Mouse (Mus musculus): ENCODE measurements at regions not wholly inside any gene's neighbourhood (a gene's known extent, or its start where the extent isn't known, plus 50 kb on each side); places are given as distances from the start of the nearest gene placed in this dataset.

DNA sequence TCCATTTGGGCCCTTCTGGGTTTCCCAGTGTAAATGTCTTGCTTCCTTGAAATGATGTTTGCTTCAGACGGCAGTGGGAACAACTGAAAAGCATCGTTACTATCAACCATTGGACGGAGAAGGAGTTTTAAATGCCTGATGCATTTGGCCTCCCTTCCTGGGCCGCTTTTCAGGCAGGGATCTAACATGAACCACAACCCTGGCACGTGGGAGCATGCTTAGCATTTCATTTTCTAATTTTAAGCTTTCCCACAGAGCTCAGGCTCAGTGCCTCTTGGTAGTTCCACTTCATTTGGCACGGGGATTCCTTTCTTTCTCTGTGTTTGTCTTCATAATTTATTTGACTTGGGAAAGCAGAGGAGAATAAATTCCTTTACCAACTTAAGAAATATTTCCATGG, 406.6 kb upstream of the Nbea start:
- DNase-seq = no peak

DNA sequence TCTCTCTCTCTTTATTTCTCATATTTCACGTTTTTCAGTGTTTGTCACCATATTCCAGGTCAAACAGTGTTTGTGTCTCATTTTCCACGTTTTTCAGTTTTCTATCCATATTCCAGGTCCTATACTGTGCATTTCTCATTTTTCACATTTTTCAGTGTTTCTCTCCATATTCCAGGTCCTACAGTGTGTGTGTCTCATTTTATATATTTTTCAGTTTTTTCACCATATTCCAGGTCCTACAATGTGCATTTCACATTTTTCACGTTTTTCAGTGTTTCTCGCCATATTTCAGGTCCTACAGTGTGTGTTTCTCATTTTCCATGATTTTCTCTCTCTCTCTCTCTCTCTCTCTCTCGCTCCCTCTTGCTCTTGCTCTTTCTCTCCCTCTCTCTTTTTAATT, 391.9 kb upstream of the Nbea start:
- DNase-seq = no peak

- DNase-seq = no peak
These were observed 352.7 kb upstream of the Nbea start for GRCm38 (mm10) chr3:56536178-56536577.

- DNase-seq = no peak
These were observed 320.9 kb upstream of the Nbea start for GRCm38 (mm10) chr3:56504445-56504844.

- no peak for DNase-seq
These were observed 315.8 kb upstream of the Nbea start for GRCm38 (mm10) chr3:56499301-56499700.

- no peak for DNase-seq
These were observed 310.4 kb upstream of the Nbea start for GRCm38 (mm10) chr3:56493937-56494336.

- no peak for DNase-seq
These were observed 305.7 kb upstream of the Nbea start for GRCm38 (mm10) chr3:56489154-56489553.

GRCm38 (mm10) chr3:56485550-56486400, 302.3 kb upstream of the Nbea start:
- no peak for DNase-seq

DNA sequence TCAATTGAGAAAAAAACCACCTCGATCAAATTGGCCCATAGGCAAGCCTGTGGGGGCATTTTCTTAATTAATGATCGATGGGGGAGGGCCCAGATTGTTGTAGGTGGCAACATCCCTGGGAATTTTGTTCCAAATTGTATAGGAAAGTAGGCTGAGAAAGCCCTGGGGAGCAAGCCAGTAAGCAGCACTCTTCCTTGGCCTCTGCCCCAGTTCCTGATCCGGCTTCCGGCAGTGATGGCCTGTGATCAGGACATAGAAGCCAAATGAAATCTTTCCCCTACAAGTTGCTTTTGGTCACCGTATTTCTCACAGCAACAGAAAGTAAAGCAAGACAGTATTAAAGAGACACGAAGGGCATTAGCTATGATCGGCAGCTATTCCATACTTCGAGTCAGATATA, 300.6 kb upstream of the Nbea start:
- DNase-seq = no peak

DNA sequence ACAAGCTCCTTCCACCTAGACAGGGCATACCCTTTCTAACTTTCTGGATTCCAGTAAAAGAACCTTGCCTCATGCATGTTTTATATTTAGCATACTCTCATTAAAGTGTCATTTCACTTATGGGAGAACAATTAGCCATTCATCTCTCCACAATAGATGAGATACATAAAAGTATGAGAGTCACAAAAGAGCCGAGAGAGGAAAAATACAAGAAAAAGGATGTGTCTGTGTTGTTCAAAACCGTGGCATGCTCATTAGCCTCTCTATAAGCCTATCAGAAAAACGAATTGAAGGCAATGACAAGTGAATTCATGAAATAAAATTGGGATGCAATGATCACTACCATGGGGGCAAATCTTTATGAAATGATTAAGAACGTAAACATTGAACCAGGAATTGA, 299.9 kb upstream of the Nbea start:
- no peak for DNase-seq

DNA sequence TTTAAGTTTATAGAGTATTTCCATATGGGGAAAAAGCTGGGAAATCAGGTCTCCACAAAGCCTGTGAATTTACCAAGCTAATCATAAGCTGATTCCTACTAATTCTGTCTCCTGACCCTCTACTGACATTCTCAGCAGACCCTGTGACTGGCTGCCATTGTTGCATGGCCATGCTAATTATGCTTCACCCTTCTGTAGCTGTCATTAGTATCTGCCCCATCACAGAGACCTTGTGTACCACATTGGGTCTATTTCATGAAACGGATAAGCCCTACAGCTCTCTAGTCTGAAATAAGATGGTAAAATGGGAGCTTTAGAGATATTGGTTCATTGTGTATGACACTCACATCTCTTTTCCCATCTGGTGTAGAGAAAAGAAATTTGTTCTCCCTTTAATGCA, 296.0 kb upstream of the Nbea start:
- DNase-seq = no peak

- DNase-seq = no peak
These were observed 295.1 kb upstream of the Nbea start for GRCm38 (mm10) chr3:56478544-56479140.

- DNase-seq = no peak
These were observed 292.3 kb upstream of the Nbea start for GRCm38 (mm10) chr3:56475529-56476527.

- no peak for DNase-seq
These were observed 289.1 kb upstream of the Nbea start for GRCm38 (mm10) chr3:56472651-56473050.

DNA sequence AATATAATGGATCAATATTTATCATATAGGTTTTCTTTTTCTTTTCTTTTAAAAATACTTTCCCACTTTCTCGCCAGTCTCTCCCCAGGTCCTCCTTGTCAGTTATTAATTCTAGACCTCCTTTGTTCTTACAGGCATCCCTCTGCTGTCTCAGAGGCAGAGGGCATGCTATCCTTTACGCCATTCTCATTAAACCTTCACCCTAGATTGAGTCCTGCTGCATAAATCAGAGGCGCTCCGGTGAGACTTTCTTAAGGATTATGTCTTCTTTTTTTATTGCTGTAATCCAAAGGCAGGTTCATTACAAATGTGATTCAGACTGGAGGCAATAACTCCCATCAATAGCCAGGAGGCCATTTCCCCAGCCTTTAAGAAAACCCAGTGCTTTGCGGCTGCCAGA, 288.3 kb upstream of the Nbea start:
- DNase-seq = no peak

DNA sequence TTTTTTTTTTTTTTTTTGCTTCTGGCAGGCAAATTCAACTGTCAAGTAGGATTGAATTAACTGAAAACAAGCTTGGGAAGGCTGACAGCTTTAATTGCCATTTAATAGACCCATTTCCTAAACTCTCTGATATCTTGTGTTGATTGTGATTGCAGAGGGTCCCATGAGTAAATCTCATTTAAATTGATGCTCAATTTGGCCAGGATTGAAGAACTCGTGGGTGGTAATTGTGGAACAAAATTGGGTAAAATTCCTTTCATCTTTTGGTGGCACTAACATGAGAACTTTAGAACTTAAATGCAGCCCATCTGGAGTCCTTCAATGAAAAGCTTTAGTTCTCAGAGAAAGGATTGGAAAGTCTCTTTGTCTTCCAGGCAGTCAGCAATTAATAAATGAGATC, 287.7 kb upstream of the Nbea start:
- DNase-seq = no peak

- DNase-seq = no peak
These were observed 274.1 kb upstream of the Nbea start for GRCm38 (mm10) chr3:56457625-56458024.

DNA sequence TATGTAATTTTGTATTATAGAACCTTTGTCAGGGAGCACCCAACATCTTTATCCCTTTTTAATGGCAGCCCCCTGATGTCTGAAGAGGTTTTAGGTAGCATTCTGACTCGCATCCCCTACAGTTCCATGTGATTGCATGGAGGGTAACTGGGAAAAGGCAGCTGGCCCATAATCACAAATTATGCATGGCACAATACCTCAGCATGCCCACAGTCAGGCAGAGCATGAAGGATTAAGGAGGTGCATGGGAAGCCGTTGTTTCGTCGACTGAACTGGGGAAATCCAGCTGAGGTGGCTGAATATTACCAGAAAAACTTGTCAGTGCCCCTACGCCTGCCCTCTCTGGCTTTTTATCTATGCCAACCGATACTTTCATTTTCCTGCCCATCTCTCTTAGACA, 272.8 kb upstream of the Nbea start:
- no peak for DNase-seq

DNA sequence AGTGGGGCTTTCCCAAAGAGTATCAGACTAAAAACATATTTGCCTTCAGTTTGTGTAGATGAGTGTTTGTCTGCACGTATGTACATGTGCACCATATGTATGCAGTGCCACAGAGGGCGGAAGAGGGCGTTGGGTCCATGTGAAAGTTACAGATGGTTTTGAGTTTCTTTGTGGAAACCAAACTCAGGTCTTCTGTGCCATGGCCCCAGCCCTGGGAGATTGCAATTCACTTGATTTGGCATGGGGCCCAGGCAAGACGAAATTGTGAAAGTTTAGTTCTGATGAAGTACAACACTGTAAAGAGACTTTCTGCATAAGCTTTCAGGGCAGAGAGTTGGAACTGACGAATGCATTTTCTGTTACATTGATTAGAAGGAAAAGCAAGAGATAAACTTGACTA, 255.4 kb upstream of the Nbea start:
- DNase-seq = peak in 1 of 2 experiments; percentile 13

DNA sequence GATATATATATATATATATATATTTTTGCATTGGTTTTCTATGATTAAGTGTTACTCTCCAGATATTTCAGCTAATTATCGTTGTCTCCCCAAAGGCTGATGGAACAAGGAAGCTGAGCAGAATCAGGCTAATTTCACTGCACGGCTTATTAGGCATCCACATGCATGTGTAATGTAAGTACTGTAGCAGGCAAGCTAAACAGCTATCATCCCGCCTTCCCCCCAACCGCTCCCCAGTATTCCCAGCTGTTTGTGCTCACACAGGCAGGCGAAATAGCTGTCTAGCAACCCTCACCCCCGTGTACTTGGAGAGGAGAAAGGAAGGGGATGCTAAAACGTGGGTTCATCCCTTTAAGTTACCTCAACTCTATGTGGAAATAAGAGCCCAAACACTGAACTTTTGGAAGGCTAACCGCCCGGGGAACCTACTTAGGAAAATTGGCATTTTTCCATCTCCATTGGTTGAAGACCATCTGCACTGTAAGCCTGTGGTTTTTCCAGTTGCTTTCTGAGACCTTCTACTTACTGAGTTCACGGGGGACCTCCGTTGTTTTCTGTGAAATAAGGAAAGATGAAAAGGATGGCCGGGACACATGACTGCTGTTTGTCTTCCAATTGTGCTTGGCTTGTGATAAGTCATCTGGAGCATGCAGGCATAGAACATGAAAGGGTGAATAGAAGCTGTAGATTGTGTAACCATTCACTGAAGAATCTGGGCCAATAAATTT, 254.7 kb upstream of the Nbea start:
- DNase-seq = no peak

DNA sequence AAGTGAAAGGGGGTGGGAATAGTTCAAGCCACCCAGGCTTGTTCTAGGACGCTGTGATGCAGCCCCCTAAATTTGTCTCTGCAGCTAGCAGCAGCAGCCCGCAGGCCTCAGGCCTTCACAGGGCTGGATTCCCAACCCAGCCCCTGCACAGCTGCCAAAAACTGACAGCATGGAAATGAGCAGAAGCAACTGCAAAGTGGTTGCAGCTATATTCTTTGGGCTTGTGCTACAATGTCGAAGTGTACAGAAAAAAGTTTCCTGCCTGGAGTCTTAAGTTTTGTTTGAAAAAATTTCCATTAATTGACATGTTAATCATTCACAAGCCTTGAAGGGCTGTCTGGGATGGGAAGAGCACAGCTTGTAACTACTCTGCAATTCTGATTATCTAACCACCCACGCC, 253.6 kb upstream of the Nbea start:
- DNase-seq = no peak

DNA sequence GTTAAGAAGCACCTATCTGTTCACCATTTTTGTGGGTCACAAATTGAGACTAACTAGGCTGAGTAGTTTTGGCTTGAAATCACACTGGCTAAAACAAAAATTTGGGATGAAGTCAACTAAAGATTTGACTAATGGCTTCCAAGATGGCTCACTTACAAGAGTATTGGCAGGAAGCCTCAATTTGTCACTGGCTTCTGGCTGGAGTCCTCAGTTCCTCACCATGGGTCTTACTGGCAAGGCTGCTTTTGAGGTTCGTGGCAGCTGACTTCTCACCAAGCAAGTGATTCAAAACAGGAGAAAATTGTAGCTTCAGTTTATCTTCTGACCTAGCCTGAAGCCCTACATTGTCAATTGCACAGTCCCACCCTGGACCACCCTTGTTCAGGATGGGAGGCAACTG, 250.0 kb upstream of the Nbea start:
- peak in 1 of 2 experiments; percentile 4 for DNase-seq

DNA sequence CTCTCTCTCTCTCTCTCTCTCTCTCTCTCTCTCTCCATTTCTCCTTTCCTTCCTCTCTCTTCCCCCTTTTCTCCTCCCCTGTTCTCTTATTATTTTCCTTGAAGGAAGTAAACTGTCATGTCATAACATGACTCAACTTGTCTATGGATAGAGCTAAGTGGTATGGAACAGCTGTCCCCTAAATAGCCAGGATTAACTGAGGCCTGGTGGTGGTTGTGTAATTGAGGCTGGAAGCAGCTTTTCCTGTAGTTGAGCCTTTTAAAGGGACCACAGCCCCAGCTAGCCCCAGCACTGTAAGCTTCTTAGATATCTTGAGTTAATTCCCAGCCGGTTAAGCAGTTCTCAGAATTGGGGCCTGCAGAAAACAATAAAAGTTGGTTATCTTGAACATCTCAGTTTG, 243.7 kb upstream of the Nbea start:
- DNase-seq = no peak

Measured in lung, adult 18-20 months (tissue).